Mouse (Mus musculus) brown adipose tissue, adult 24 weeks (tissue): Measurements from ENCODE around the gene Abcd3. TPM values are rescaled to one million over a fixed set of nuclear protein-coding genes. Genes with fewer than 3 reads are reported as not detected.

Experiments used
- H3K27ac ChIP-seq: fragments of 200-500 bp; replicated peaks from 2 replicates; pipeline ENCODE4 v1.5.1; 2012; ENCODE audit warnings: low read depth, mild to moderate bottlenecking, low read length
- H3K4me1 ChIP-seq: fragments of 200-500 bp; 2 replicates; pipeline ENCODE4 v1.6.1; 2012; ENCODE audit warnings: low read length, mixed read lengths; ENCODE audit not compliant: control insufficient read depth, insufficient read depth, insufficient read length
- H3K4me3 ChIP-seq: fragments of 200-500 bp; 2 replicates; pipeline ENCODE4 v1.5.1; 2012; ENCODE audit warnings: low read depth, mild to moderate bottlenecking, low read length, moderate library complexity; ENCODE audit not compliant: insufficient read depth
- polyA plus RNA-seq: library from polyadenylated mRNA; stranded (reverse); fragments of >200 nt; gene quantifications from 2 replicates; pipeline ENCODE4 v1.2.4, GENCODE M21; 2012; ENCODE audit not compliant: missing spikeins, insufficient read depth, insufficient read length

Abcd3 gene
- polyA plus RNA-seq = 166 and 209 TPM in 2 replicates

- Histone ChIP-seq H3K27ac (peak within 1 kb of the TSS; percentile 94), H3K4me3 (peak within 1 kb of the TSS; percentile 93), H3K4me1 (peaks cover 5% of the 10 kb centered on the region)
These were observed at the start of gene Abcd3 for GRCm38 (mm10) chr3:121814877-121815548. Gene Abcd3, minus strand, starts transcription at chr3:121815302.

DNA sequence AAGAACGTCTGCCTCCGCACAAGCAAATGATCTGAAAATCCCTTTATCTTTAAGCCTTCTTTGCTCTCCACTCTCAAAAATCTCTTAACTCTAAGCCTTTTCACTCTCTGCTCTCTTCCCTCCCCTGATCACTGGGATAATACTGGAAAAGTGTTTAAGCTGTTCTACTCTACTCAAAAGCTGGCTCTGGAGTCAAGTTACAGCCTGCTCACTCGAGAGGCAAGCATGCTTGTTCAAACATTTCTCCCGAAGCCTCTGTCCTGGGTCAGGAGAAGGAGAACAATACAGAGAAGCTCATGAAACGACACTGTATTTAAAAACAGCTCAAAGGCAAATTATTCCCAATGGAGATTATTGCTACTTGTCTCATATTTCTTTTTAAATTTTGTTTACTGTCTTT, 44.0 kb upstream of the Abcd3 start:
- Histone ChIP-seq H3K27ac (no peak overlapping the region), H3K4me1 (no peaks in the 10 kb centered on the region), H3K4me3 (no peak overlapping the region)

DNA sequence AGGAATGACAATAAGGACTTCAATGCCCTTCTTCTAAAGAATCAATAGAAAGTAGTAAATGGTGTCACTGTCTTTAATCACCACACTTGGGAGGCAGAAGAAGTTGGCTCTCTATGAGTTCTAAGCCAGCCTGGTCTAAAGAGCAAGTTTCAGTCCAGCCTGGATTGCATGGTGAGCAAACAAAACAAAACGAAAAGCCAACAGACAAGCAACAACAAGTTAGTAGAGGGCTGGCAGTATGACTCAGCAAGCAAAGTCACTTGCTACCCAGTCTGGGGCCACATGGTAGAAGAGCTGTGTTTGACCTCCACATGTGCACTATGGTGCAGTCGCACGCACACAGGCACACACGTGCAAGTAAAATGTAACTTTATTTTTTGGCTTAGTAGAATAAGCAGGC, 41.0 kb upstream of the Abcd3 start:
- no peak overlapping the region for H3K4me3 ChIP-seq
- H3K27ac ChIP-seq = no peak overlapping the region

GRCm38 (mm10) chr3:121853781-121854520, 38.8 kb upstream of the Abcd3 start:
- no peak overlapping the region for H3K27ac ChIP-seq
- no peak overlapping the region for H3K4me3 ChIP-seq
- H3K4me1 ChIP-seq = no peaks in the 10 kb centered on the region

More for the DNA sequence above, 41.0 kb upstream of the Abcd3 start:
- H3K4me1 ChIP-seq = no peaks in the 10 kb centered on the region

GRCm38 (mm10) chr3:121852074-121852826, 37.1 kb upstream of the Abcd3 start:
- no peak overlapping the region for H3K4me3 ChIP-seq
- H3K27ac ChIP-seq = no peak overlapping the region; the same call in 1 of the 2 replicates
- no peaks in the 10 kb centered on the region; the same call in 1 of the 2 replicates for H3K4me1 ChIP-seq

DNA sequence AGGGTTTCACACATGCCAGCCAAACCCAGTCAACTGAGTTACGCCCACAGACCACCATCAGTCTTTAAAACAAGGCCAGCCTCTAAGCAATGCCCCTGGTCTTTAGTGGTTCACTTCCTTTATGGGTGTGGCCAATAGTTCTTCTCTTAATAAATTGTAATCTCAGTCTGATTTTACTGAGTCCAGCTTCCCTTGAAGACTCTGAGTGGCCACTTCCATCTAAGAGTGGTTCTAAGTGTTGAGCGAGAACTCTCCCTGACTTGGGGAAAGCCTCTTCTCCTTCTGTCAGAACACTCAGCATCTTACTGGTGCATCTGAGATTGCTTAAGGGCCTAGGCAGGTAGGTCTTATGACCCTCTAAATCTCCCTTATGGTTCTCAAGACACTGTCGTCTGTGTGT, 35.9 kb upstream of the Abcd3 start:
- Histone ChIP-seq H3K4me1 (no peaks in the 10 kb centered on the region; the same call in 1 of the 2 replicates), H3K4me3 (no peak overlapping the region), H3K27ac (no peak overlapping the region)

- no peak overlapping the region for H3K4me3 ChIP-seq
- no peak overlapping the region for H3K27ac ChIP-seq
- H3K4me1 ChIP-seq = no peaks in the 10 kb centered on the region; the same call in 1 of the 2 replicates
These were observed 35.3 kb upstream of the Abcd3 start for GRCm38 (mm10) chr3:121850381-121850780.

- Histone ChIP-seq H3K4me3 (no peak overlapping the region), H3K4me1 (no peaks in the 10 kb centered on the region; the same call in 1 of the 2 replicates), H3K27ac (no peak overlapping the region)
These were observed 32.2 kb upstream of the Abcd3 start for GRCm38 (mm10) chr3:121847296-121847695.

- no peaks in the 10 kb centered on the region; the same call in 1 of the 2 replicates for H3K4me1 ChIP-seq
- H3K4me3 ChIP-seq = no peak overlapping the region
- no peak overlapping the region for H3K27ac ChIP-seq
These were observed 29.6 kb upstream of the Abcd3 start for GRCm38 (mm10) chr3:121844658-121845057.

DNA sequence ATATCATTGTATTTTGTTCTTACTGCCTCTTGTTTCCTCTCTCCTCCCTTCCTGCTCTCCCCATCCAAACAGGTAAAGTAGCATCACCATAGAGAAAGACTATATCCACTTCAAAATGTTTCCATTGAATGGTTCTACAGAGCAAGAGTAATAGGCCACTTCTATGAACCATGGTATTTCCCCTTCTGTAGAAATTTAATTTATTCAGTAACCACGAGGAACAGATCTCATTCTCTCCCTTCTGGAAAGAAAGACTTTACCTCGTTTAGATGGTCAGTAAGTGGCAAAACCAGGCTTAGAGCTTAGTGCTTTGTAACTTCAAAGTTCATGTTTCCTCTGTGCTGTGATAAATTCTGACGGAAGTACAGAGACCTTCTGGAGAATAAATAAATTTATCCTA, 28.9 kb upstream of the Abcd3 start:
- H3K27ac ChIP-seq = no peak overlapping the region
- H3K4me1 ChIP-seq = no peaks in the 10 kb centered on the region; the same call in 1 of the 2 replicates
- no peak overlapping the region for H3K4me3 ChIP-seq

- no peaks in the 10 kb centered on the region; the same call in 1 of the 2 replicates for H3K4me1 ChIP-seq
- no peak overlapping the region for H3K27ac ChIP-seq
- H3K4me3 ChIP-seq = no peak overlapping the region
These were observed 28.2 kb upstream of the Abcd3 start for GRCm38 (mm10) chr3:121843254-121843653.

DNA sequence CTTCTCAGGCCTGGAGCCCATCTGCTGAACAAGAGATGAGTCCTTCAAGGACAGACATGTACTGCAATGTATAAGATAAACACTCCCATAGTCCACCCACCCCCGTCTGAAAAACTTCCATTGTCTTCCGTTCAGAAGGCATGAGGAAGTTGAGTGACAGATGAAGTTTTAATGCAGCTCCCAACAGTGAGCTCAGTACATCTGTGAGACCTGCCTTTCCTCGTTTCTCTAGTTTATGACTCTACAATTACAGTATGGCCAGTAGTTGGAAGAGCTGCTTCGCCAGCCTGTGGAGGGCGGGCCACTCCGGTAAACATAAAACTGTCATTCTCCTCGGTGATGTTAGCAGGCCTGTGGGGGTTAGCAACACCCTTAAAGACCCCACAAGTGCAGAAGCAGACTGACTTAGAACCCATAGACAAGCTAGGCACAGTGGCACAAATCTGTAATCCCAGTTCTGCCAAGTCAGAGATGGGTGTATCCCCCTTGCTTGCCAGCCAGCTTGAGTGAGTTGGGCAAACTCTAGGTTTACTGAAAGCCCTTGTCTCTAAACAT, 27.3 kb upstream of the Abcd3 start:
- Histone ChIP-seq H3K4me3 (no peak overlapping the region), H3K4me1 (no peaks in the 10 kb centered on the region; the same call in 1 of the 2 replicates), H3K27ac (no peak overlapping the region)

DNA sequence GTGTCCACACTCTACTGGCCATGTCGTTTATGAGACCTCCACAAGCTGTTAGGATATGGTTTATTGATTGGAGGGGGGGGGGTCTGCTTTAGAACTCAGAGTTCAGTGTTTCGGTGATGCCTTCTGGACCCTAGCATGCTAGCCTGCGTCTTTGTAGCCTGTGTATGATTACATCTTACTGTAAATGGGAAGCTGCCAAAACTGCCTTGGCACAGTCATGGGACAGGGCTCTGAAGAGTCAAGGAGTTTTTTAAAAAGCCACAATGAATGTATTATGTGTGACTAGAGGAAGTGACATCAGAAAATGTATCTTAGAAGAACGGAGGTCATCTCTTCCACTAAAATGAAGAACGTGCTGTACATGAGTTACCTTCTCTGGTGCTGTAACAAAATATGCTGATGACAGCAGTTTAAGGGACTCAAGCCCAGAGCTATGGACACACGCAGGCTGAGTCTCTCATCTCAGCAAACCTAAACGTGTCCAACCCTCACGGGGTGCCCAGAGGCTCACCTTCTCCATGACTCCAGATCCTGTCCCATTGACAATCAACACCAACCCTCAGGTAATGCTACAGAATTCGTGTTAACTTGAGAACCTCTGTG, 26.4 kb upstream of the Abcd3 start:
- Histone ChIP-seq H3K4me3 (no peak overlapping the region), H3K4me1 (no peaks in the 10 kb centered on the region), H3K27ac (no peak overlapping the region)

GRCm38 (mm10) chr3:121840351-121840750, 25.2 kb upstream of the Abcd3 start:
- Histone ChIP-seq H3K4me1 (no peaks in the 10 kb centered on the region), H3K4me3 (no peak overlapping the region), H3K27ac (no peak overlapping the region)
